Mouse (Mus musculus): Measurements from ENCODE around the gene Adgrg3. TPM values are rescaled to one million over a fixed set of nuclear protein-coding genes. Genes with fewer than 3 reads are reported as not detected.

The Adgrg3 gene
- polyA plus RNA-seq, 1 experiment from 2014 or later = 3.9 TPM

DNA sequence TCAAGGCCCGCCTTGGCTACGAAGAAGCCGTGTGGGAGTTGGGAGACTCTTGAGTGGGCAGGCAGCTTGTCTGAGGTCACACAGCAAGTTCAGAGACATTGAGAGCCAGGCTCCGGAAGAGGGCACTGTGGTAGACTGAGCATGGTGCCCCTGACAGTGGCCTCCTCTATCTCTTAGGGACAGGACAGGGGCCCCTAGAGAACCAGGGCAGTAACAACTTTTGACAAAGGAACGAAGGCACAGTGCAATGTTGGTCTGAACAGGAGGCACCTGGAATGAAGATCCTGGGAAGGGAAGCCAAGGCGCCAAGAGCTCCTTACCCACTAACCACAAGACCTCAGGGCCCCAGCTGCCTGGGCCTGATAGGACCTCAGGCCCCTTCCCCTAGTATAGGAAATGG lies 32.5 kb upstream of the Adgrg3 start:
- Histone ChIP-seq H3K36me3 (no peaks in the 10 kb centered on the region), H3K9me3 (no peaks in the 10 kb centered on the region), H3K27me3 (ENCODE audit: insufficient read depth, poor library complexity, severe bottlenecking) (peaks cover 46% of the 10 kb centered on the region; the same call in 1 of the 2 replicates), H3K27ac (peak overlapping the region; percentile 80), H3K4me1 (peaks cover 47% of the 10 kb centered on the region), H3K4me3 (peak overlapping the region; percentile 37)
- peak; percentile 87 for DNase-seq (ENCODE audit: low spot score)
- WGBS = 73% methylated on average over 6 of the region's 6 CpGs

DNA sequence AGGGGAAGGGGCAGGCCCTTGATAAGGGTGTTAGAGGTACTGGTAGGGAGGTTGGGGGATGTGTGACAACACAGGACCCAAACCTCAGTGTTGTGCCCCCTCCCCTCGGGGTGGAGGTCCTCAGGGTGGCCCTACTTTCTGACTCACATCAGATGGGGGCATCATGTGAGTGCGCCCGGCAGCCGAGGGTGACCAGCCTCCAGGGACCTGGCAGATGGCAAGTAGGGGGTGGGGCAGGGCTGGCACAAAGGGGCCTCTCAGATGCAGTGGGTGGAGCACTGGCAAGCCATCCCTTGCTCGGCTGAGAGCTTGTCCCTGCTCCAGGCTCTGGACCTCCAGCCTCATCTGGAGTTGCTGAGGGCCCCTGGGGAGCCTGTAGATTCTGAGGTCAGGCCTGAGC lies 30.8 kb upstream of the Adgrg3 start:
- peak overlapping the region; percentile 25 for H3K4me3 ChIP-seq
- H3K36me3 ChIP-seq = no peaks in the 10 kb centered on the region
- peaks cover 48% of the 10 kb centered on the region for H3K4me1 ChIP-seq

DNA sequence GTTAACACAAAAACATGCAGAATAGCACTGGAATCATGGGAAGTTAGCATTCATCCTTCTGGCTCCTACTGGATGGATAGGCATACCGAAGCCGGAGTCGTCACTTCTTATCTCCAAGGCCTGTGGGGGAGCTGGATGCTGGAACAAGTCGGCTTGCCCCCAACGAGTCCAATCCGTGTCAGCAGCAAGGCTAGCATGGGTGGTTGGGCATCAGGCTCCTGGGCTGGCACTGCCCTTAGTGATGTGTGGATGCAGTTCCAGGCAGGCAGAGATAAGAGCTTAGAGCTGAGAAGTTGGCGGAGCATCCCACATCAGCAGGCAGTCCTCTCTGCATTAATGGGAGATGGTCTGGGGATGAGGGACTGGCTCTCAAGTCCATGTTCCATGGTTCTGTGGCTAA lies 29.9 kb upstream of the Adgrg3 start:
- peaks cover 55% of the 10 kb centered on the region for H3K4me1 ChIP-seq
- 53% methylated on average over 7 of the region's 7 CpGs for WGBS
- no peaks in the 10 kb centered on the region for H3K36me3 ChIP-seq
- H3K27me3 ChIP-seq (ENCODE audit: insufficient read depth, poor library complexity, severe bottlenecking) = peaks cover 58% of the 10 kb centered on the region; the same call in 1 of the 2 replicates
- no peak overlapping the region for H3K27ac ChIP-seq
- no peak overlapping the region for H3K4me3 ChIP-seq
- no peak for DNase-seq (ENCODE audit: low spot score)
- no peaks in the 10 kb centered on the region for H3K9me3 ChIP-seq

More for the DNA sequence above, 30.8 kb upstream of the Adgrg3 start:
- H3K27ac ChIP-seq = peak overlapping the region; percentile 62; the same call in 1 of the 2 replicates
- H3K9me3 ChIP-seq = no peaks in the 10 kb centered on the region
- DNase-seq (ENCODE audit: low spot score) = no peak
- peaks cover 53% of the 10 kb centered on the region; the same call in 1 of the 2 replicates for H3K27me3 ChIP-seq (ENCODE audit: insufficient read depth, poor library complexity, severe bottlenecking)
- WGBS = 70% methylated on average over 5 of the region's 5 CpGs

DNA sequence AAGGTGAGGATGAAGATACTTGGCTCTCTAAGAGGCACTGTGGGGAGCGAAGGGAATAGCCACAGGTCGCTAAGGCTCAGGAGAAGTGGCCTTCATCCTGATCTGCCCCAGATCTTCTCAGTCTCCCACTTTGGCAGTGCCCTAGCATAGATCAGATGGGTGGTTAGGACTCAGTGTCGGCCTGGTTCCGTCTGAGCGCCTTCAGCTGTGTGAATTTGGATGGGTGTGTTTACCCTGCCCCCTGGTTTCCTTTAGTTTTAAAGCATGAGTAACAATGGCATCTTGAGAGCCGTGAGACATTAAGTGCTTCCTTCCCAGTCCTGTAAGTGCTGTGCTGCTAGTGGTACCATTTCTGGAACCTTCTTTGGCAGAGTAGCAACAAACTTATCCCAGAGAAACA lies 28.9 kb upstream of the Adgrg3 start:
- Histone ChIP-seq H3K4me3 (no peak overlapping the region), H3K27ac (no peak overlapping the region), H3K36me3 (no peaks in the 10 kb centered on the region), H3K4me1 (peaks cover 53% of the 10 kb centered on the region), H3K27me3 (ENCODE audit: insufficient read depth, poor library complexity, severe bottlenecking) (peaks cover 68% of the 10 kb centered on the region), H3K9me3 (no peaks in the 10 kb centered on the region)
- 82% methylated on average over 6 of the region's 6 CpGs for WGBS
- no peak for DNase-seq (ENCODE audit: low spot score)

DNA sequence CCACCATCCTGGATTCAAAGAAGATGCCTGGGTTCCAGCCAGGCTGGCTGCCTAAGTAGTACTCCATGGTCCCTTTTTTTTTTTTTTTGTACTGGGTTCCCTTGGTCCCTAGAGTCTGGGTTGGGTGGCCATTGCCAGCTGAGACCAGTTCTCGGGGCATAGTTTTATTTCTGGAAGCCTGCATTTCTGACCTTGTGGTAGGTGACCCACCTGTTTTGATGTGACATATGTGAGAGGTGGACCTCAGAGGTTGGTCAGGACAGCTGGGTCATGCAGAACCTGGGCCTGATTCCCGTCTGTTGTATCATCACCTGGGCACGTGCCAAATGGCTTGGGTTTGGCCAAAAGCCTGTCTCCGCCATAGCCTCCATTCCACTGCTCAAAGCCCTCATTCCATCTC lies 27.8 kb upstream of the Adgrg3 start:
- H3K9me3 ChIP-seq = no peaks in the 10 kb centered on the region
- peaks cover 71% of the 10 kb centered on the region for H3K27me3 ChIP-seq (ENCODE audit: insufficient read depth, poor library complexity, severe bottlenecking)
- no peak overlapping the region for H3K4me3 ChIP-seq
- WGBS = 90% methylated on average over 4 of the region's 4 CpGs
- no peaks in the 10 kb centered on the region for H3K36me3 ChIP-seq
- H3K27ac ChIP-seq = no peak overlapping the region
- DNase-seq (ENCODE audit: low spot score) = no peak
- peaks cover 54% of the 10 kb centered on the region for H3K4me1 ChIP-seq

DNA sequence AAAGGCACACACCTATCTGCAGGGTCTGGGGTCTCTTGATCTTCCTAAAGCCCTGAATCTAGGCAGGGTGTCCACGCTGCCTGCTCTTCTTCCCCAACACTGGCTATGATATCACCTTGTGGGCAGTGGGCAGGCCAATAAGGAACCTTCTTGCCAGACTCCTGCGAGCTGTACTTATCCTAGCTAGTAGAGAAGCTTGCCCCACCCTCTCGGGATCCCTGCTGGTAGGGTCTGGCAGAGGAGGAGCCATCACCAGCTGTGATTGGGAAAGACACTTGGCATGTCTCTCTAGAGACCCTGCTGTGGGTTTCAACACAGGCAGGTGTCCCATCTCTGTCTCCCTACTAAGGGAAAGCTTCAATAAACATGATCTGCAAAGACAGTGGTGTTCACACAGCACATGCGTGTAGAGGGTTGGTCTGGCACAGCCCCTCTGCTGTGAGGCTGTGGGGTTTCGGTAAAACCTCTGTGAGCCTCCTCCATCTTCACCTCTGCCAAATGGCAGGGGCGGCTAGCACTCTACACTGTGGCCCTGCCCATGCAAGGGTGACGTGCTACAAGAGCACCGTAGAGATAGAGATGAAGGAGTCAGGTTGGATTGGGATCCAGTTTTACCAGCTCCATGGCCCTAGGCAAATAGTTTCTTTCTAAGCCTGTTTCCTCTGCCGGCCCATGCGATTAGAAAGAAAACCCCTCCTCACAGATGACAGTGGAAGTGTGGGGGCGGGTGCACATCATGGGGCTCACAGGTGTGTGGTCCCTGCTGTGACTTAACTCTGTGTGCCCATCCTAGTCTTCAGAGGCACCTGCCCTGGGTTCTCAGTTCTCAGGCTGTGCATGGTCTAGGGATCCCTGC lies 26.7 kb upstream of the Adgrg3 start:
- Histone ChIP-seq H3K9me3 (no peaks in the 10 kb centered on the region), H3K27ac (no peak overlapping the region), H3K4me3 (no peak overlapping the region), H3K4me1 (peaks cover 47% of the 10 kb centered on the region), H3K36me3 (no peaks in the 10 kb centered on the region), H3K27me3 (ENCODE audit: insufficient read depth, poor library complexity, severe bottlenecking) (peaks cover 69% of the 10 kb centered on the region)
- no peak for DNase-seq (ENCODE audit: low spot score)
- 55% methylated on average over 11 of the region's 11 CpGs for WGBS

DNA sequence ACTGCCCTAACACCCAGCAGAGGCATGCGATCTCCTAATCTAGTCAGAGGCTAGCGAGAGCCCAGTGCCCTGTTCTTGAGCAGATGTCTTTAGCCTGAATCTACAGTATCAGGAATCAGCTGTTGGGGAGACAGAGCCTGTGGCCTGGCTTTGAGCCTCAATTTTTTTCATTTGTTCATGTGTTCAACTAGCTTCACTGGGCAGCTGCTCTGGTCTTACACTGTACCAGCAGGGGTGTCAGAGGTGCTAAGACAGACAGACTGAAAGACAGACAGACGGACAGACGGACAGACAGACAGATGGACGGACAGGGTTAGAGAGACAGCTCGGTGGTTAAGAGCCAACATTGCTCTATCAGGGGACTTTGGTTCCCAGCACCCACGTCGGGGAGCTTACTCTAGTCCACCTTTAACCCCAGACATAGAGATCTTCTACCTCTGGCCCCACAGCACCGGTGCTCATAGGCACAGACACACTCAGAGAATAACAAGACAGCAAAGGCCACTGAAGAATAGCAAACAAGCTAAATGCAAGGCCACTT lies 26.0 kb upstream of the Adgrg3 start:
- WGBS = 78% methylated on average over 9 of the region's 9 CpGs
- Histone ChIP-seq H3K9me3 (no peaks in the 10 kb centered on the region), H3K4me1 (peaks cover 46% of the 10 kb centered on the region), H3K27me3 (ENCODE audit: insufficient read depth, poor library complexity, severe bottlenecking) (peaks cover 62% of the 10 kb centered on the region), H3K27ac (no peak overlapping the region), H3K4me3 (no peak overlapping the region), H3K36me3 (no peaks in the 10 kb centered on the region)
- DNase-seq (ENCODE audit: low spot score) = no peak

DNA sequence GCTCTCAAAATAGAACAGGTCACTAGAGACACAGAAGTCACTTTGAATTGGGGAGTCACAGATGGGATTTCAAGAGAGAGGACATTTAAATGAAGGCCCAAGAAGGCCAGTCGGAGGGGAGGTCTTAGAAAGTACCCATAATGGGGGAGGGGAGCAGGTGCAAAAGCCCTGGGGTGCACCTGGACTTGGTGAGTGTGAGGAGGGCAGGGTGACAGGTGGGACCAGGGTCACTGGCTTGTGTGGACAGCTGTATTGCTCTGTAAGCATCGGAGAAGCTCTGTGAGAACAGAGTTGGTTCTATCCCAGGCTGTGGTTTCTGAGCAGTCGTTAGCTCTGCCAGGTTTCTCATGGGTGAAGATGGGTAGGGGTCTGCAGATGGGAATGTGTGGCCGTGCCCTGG lies 25.5 kb upstream of the Adgrg3 start:
- H3K27me3 ChIP-seq (ENCODE audit: insufficient read depth, poor library complexity, severe bottlenecking) = peaks cover 59% of the 10 kb centered on the region
- no peak overlapping the region for H3K4me3 ChIP-seq
- DNase-seq (ENCODE audit: low spot score) = no peak
- peaks cover 44% of the 10 kb centered on the region for H3K4me1 ChIP-seq
- H3K27ac ChIP-seq = peak overlapping the region; percentile 54; the same call in 1 of the 2 replicates
- H3K36me3 ChIP-seq = no peaks in the 10 kb centered on the region
- 85% methylated on average over 4 of the region's 4 CpGs for WGBS
- H3K9me3 ChIP-seq = no peaks in the 10 kb centered on the region

DNA sequence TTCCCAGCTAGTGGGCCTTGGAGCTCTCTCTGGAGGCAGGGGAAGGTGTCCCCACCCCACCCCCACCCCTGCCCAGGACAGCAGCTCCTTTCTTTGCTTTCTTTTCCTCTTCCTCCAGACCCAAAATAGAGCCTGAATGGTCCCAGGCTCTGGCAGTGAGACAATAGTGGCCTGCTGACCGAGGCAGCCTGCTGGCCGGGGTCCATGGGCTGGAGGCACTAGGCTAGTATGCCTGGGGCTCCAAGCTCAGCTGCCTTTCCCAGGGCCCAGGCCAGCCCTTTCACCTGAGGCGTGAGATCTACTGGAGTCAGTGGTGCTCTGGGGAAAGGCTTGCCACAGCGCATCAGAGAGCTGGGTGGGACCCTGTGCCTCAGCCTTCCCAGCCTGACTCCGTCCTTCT lies 25.0 kb upstream of the Adgrg3 start:
- H3K9me3 ChIP-seq = no peaks in the 10 kb centered on the region
- peaks cover 49% of the 10 kb centered on the region for H3K4me1 ChIP-seq
- H3K4me3 ChIP-seq = no peak overlapping the region
- peaks cover 55% of the 10 kb centered on the region for H3K27me3 ChIP-seq (ENCODE audit: insufficient read depth, poor library complexity, severe bottlenecking)
- DNase-seq (ENCODE audit: low spot score) = no peak
- 51% methylated on average over 5 of the region's 5 CpGs for WGBS
- H3K36me3 ChIP-seq = no peaks in the 10 kb centered on the region
- peak overlapping the region; percentile 54; the same call in 1 of the 2 replicates for H3K27ac ChIP-seq

DNA sequence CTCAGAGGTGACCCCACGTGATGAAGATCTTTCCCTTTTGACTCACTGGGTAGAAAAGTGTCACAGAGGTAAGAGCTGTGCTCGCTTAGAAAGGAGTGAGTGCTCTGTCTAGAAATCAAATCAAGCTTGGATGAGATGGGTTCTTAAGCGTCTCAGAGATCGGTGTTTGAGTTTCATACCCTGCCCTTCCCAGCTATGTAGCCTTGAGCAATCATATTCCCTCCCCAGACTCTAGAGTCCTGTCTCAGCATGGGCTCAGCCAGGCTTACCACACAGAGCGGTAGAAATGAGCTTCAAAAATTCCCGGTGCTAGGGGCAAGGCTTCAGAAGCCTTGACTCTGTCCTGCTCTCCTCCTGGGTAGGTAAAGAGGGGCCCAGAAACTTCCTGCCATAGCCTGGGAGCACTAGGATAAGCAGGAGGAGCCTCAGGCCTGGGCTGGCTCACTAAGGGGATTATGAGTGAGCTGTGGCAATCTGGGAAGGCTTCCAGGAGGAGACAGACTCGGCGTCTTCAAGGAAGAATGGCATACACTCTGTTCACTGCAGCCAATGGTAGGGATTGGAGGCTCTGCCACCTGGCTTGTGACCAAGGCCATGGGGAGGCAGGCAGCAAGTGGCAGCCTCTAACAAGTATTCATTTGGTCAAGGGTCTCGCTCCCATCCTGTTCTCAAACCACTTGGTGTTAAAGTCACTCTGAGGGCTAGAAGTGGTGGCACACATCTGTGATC lies 24.3 kb upstream of the Adgrg3 start:
- Histone ChIP-seq H3K9me3 (no peaks in the 10 kb centered on the region), H3K4me1 (peaks cover 55% of the 10 kb centered on the region), H3K36me3 (no peaks in the 10 kb centered on the region), H3K27me3 (ENCODE audit: insufficient read depth, poor library complexity, severe bottlenecking) (peaks cover 51% of the 10 kb centered on the region), H3K4me3 (no peak overlapping the region), H3K27ac (peak overlapping the region; percentile 54; the same call in 1 of the 2 replicates)
- DNase-seq (ENCODE audit: low spot score) = no peak
- 73% methylated on average over 9 of the region's 9 CpGs for WGBS

DNA sequence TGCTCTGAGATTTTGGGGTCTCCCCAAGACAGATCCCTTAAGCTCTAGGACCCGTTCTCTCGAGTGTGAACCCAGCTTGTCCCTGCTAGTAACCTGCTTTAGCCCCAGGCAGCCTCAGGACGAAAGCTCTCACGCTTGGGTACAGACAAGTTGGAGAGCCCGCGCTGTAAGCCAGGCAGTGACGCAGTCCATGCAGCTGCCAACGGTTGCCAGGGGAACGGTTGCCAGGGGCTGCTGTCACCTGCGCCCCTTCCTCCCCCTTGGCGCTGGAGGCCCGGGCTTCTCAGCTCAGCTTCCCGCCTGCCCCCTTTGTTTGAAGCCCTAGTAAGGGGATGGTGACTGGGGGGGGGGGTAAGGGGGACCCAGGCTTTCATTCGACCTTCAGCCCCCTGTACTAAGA lies 23.5 kb upstream of the Adgrg3 start:
- 12% methylated on average over 14 of the region's 14 CpGs for WGBS
- Histone ChIP-seq H3K4me3 (0 out of 2 replicates have a peak overlapping the region, but pooled peaks have one; percentile 3), H3K9me3 (no peaks in the 10 kb centered on the region), H3K27me3 (ENCODE audit: insufficient read depth, poor library complexity, severe bottlenecking) (peaks cover 47% of the 10 kb centered on the region), H3K36me3 (no peaks in the 10 kb centered on the region), H3K4me1 (peaks cover 59% of the 10 kb centered on the region), H3K27ac (no peak overlapping the region; the same call in 1 of the 2 replicates)
- DNase-seq (ENCODE audit: low spot score) = peak; percentile 86

DNA sequence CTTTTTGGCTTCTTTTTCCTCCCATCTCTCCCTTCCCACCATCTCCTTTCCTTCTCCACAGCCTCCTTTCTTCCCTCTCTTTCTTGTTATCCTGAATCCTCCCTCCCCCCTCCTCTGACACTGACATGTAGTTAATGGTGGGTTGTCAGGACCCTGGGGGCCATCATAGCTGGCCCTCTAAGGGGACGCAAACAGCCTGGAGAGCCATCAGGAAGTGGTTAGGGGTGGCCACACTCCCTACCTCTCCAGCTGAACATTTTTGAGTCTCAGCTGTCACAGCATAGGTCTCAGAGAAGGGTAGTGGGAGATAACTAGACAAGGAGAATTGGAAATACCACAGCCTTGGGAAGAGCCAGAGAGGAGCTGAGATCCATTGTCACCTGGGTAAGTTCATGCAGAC lies 23.0 kb upstream of the Adgrg3 start:
- no peaks in the 10 kb centered on the region for H3K9me3 ChIP-seq
- H3K27me3 ChIP-seq (ENCODE audit: insufficient read depth, poor library complexity, severe bottlenecking) = peaks cover 42% of the 10 kb centered on the region
- WGBS = 46% methylated on average over 1 of the region's 1 CpGs
- DNase-seq (ENCODE audit: low spot score) = no peak
- H3K4me3 ChIP-seq = 0 out of 2 replicates have a peak overlapping the region, but pooled peaks have one; percentile 3
- H3K4me1 ChIP-seq = peaks cover 64% of the 10 kb centered on the region
- H3K27ac ChIP-seq = no peak overlapping the region
- no peaks in the 10 kb centered on the region for H3K36me3 ChIP-seq
